Mouse (Mus musculus): ENCODE results near the gene Arhgef25.

The Arhgef25 gene

GRCm38 (mm10) chr10:127188079-127188453, 1.8 kb downstream of the Arhgef25 start:
- ATAC-seq (ENCODE audit: insufficient number of reproducible peaks, low FRiP score, low TSS enrichment) = no peak

GRCm38 (mm10) chr10:127187371-127188078, 2.4 kb downstream of the Arhgef25 start:
- ATAC-seq (ENCODE audit: insufficient number of reproducible peaks, low FRiP score, low TSS enrichment) = peak; percentile 24; the same call in 1 of the 2 replicates

GRCm38 (mm10) chr10:127186451-127186850, 3.4 kb downstream of the Arhgef25 start:
- ATAC-seq (ENCODE audit: insufficient number of reproducible peaks, low FRiP score, low TSS enrichment) = no peak

DNA sequence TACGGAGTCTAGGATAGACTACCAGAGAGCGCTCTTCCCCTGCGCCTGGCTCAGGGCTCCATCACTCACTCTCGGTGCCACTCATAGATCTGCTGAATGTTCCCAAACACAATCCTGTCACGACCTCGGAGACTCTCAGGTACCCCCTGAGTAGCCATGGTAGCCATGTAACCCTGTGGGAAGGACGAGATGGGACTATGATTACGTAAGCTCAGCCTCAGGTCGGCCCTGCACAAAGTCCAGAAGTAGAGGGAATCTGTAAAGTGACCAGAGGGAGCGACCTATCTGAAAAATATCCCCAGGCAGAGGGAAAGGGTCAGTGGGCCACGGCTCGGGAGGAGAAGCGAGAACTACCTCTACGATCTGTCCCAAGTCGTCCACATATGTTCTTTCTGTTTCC, 4.4 kb downstream of the Arhgef25 start:
- ATAC-seq (ENCODE audit: insufficient number of reproducible peaks, low FRiP score, low TSS enrichment) = no peak

DNA sequence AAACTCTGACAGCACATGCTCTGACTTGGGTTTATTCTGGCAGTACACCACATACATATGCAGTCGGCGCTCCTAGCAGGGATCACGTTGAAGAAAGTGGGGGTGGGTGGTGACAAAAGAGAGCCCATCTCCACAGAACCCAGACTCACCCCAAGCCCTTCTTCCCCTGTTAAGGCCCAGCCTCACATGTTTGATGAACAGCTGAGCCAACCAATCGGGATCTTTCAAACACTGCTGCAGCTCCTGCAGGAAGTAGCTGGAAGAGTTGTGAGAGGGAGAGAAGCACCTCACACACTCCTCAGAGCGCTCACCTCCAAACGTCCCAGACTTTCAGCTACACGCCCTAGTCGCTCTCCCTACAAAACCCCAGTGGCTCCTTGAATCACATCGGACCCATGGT, 4.8 kb downstream of the Arhgef25 start:
- no peak for ATAC-seq (ENCODE audit: insufficient number of reproducible peaks, low FRiP score, low TSS enrichment)

GRCm38 (mm10) chr10:127183759-127184158, 6.1 kb downstream of the Arhgef25 start:
- no peak for ATAC-seq (ENCODE audit: insufficient number of reproducible peaks, low FRiP score, low TSS enrichment)

DNA sequence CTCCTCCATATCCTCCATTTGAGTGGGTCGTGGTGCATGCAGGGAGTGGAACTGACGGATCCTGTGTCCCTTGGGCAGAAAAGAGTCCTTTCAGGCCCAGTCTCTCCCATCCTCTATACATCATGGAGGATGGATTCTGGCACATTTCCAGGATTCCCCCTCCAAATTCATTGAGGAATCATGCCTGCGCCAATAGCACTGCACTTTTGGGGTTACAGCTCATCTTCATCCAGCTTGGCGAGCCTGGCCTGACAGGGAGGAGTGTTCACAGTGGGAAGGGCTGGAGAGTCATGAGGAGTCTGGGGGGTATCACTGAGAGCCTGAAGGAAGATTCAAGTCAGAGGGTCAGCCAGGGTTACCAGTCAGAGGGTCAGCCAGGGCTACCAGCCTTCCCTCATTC, 7.3 kb downstream of the Arhgef25 start:
- no peak for ATAC-seq (ENCODE audit: insufficient number of reproducible peaks, low FRiP score, low TSS enrichment)

- ATAC-seq (ENCODE audit: insufficient number of reproducible peaks, low FRiP score, low TSS enrichment) = no peak
Measured at GRCm38 (mm10) chr10:127181566-127181965, 8.3 kb downstream of the Arhgef25 start.

DNA sequence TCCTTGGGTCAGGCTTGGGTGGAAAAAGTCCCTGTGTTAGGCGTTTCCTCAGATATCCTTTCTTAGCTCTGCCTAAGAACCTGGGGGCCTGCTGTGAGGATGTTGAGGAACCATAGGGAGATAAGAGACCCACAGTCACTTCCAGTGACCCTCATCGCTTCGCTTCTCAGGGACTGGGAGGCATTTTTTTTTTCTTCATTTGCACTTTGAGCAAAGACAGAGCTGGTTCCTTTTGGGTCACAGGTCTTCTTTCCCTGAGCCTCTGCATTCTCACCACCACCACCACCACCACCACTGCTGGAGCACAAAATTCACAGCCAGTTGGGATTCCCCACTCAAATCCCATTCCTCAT, 9.2 kb downstream of the Arhgef25 start:
- ATAC-seq (ENCODE audit: insufficient number of reproducible peaks, low FRiP score, low TSS enrichment) = no peak

GRCm38 (mm10) chr10:127179871-127180694, 9.8 kb downstream of the Arhgef25 start, which contains the start of gene Slc26a10:
Gene Slc26a10, minus strand, starts transcription at chr10:127180645.
- ATAC-seq (ENCODE audit: insufficient number of reproducible peaks, low FRiP score, low TSS enrichment) = no peak

DNA sequence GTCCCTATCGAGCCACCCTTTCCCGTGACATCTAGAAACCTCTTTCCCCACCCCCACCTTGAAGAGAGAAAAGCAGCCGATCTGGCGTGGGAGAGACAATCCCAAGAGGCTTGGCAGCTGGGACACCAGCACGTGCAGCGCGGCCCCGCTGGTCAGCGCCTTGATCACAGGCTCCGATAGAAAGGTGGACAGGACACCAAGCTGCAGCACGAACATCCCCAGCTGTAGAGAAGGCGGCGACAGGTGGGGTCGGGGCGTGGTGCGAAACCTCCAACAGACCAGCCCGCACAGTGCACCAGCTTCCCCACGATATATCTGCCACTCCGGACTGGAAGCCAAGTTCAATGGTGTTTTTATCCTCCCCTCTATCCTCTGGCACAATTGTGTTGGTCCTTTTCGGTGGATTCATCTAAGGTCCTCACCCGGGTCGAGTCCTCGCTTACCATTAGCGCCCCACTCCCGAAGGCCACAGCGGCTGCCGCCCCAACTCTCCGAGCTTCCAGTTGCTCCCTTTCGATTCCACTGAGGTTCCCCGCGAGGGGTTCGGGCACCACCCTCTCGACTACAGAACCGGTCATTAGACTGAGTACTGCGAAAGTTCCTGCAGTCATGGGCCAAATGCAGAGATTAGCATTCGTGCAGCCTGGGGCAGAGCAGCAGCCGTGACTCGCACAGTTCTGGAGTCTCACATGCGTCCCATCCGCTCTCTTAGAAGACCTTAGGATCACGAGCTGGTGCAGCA, 11.4 kb downstream of the Arhgef25 start:
- no peak for ATAC-seq (ENCODE audit: insufficient number of reproducible peaks, low FRiP score, low TSS enrichment)

DNA sequence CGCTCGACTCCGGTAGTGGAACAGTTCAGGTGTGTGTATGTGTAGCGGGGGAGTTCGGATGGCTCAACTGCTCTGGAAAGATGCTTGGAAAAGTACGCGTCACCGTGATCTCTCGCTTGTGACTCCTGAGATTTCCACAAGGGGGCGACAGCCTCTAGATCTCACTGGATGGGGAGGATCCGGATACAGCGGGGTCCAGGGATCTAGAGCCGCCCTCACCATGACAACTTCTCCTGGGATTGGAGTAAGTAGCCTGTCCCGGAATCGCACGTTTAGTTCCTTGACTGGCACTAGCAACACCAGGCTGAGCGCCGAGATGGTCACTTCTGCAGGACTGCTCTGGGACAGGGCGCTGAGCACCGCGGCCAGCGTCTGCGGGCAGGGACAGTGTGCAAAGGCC, 12.2 kb downstream of the Arhgef25 start:
- peak; percentile 52 for ATAC-seq (ENCODE audit: insufficient number of reproducible peaks, low FRiP score, low TSS enrichment)

- 0 out of 2 replicates have a peak, but pooled peaks have one; percentile 10 for ATAC-seq (ENCODE audit: insufficient number of reproducible peaks, low FRiP score, low TSS enrichment)
Measured at GRCm38 (mm10) chr10:127177235-127177634, 12.6 kb downstream of the Arhgef25 start.

DNA sequence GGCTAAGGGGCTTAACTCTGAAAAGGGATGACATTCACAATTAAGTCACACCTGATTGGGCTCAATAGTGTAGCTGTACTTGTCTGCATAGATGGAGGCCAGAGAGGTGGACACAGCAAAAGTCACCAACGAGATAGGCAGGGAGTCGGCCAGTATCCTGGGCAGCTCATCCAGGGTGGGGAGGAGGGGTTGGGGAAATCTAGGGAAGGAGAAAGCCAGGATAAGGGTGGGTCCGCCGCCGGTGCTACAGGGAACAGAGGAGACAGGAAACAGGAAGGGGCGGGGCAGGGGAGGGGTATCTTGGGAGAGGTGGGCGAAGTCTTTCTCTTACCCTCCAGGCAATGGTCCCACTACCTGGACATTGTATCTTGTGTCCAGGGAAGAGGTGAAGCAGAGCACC, 13.1 kb downstream of the Arhgef25 start:
- ATAC-seq (ENCODE audit: insufficient number of reproducible peaks, low FRiP score, low TSS enrichment) = no peak

DNA sequence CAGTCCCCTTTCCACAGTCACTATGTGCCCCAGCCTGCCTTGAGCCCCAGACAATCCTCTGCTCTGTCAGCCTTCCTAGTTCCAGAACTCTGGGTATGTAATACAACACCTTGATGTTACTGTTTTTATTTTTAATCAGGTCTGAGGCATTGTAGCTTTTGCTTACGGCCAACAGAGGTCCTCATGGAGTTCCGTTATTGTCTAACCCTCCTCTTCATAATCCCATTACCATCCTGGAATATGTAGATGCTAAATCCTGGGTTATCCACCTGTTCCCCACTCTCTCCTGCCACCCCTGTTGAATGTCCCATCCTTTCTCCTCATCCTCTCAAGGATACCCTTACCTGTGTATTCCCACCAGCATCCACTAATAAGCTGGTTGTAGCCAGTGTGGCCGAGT, 13.7 kb downstream of the Arhgef25 start:
- ATAC-seq (ENCODE audit: insufficient number of reproducible peaks, low FRiP score, low TSS enrichment) = no peak

GRCm38 (mm10) chr10:127174170-127174569, 15.7 kb downstream of the Arhgef25 start:
- no peak for ATAC-seq (ENCODE audit: insufficient number of reproducible peaks, low FRiP score, low TSS enrichment)

DNA sequence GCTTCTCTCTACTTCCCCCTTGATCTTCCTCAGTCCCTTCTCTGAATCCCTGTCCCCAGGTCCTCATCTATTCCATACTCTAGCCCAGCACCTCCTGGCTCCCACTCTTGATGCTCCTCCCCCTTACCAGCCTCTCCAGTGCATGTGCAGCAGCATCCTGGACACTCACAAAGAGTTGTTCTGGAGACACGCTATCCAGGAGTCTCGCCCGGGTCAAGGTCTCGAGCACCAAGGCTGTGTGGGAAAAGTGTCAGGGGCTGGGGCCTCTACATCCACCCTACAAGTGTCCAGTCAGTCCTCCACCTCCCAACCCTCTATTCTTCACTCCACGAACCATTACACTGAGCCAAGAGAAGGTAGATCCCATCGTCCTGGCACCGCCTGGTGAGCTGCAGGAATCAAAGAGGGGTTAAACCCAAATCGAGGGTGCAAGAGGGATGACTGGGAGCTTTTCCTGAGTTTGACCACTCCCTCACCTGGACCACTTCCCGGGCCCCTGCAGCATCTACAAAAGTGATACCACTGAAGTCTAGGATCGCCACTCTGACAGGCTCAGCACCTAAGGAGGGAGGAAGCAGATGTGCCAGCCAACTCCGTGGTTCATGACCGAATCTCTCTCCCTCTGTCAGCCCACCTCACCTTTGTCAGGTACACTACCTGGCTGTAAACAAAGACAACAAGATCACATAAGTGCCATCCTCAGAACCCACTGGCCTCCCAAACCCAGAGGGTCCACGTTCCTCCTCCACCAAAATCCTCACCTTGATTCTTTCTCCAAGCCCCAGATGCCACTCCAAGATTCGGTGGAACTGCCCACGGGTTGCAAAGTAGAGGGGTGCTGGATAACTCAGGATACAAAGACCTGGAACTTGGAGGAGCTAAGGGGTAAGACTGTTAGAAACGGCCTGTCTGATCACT, 16.5 kb downstream of the Arhgef25 start:
- ATAC-seq (ENCODE audit: insufficient number of reproducible peaks, low FRiP score, low TSS enrichment) = no peak

DNA sequence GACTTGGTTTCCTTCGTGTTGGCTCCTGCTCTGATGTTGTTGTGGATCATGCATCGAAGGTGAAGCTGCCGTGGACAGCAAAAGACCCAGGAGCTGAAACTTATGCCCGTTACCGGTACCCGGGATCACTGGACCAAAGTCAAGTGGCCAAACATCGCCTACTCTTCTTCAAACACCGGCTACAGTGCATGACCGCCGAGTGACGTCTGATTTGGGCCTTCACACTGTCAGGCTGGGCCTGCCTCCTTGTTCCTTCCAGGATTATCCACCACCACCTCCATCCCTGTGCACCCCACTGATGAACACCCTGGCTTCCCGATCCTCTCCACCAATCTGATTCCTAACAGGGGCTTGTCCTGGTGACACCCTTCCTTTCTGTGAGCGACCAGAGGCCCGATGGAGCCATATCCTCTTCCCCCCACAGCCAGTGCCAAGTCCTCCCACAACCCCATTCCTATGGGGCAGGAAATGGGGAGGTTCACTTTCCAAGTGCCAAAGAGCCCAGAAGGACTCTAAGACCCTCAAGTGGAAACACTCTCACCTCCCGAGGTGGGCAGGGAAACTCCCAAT, 18.2 kb downstream of the Arhgef25 start:
- no peak for ATAC-seq (ENCODE audit: insufficient number of reproducible peaks, low FRiP score, low TSS enrichment)

GRCm38 (mm10) chr10:127170837-127171272, 19.0 kb downstream of the Arhgef25 start:
- no peak for ATAC-seq (ENCODE audit: insufficient number of reproducible peaks, low FRiP score, low TSS enrichment)

DNA sequence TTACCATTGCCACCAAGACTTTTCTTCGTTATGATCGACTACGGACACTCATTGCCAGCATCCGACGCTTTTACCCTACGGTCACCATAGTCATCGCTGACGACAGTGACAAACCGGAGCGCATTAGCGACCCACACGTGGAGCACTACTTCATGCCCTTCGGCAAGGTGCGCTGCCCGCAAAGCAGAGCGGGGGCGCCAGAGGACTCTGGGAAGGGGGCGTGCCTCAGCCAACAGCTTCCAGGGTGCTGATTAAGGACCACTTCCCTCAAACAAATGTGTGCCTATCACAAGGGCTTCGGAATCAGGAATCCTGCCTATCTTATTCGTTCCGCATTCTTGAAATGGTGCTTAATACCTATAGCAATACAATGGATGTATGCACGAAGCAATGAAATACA, 19.9 kb downstream of the Arhgef25 start:
- ATAC-seq (ENCODE audit: insufficient number of reproducible peaks, low FRiP score, low TSS enrichment) = no peak
